Mouse (Mus musculus): Measurements from ENCODE around the gene Agtrap. TPM values are rescaled to one million over a fixed set of nuclear protein-coding genes. Genes with fewer than 3 reads are reported as not detected.
A peak's percentile ranks its signal among the peaks of the same experiment; 100 is the strongest.
"Not testable (repeated sequence)": the region's sequence is repeated elsewhere in the genome, so short reads cannot be mapped to it uniquely, and the experiment has no call there.

Gene Agtrap
- polyA plus RNA-seq, 1 experiment from 2014 or later = 16.4 TPM

- Histone ChIP-seq H3K36me3 (ENCODE audit: control insufficient read depth, insufficient read depth, low read length) (no peaks in the 10 kb centered on the region), H3K9ac (ENCODE audit: low read length) (no peak overlapping the region), H3K9me3 (ENCODE audit: control insufficient read depth, low read length) (no peaks in the 10 kb centered on the region), H3K27ac (ENCODE audit: low read depth) (no peak overlapping the region), H3K4me2 (ENCODE audit: low read length) (no peak overlapping the region), H3K27me3 (replicated peaks; ENCODE audit: control insufficient read depth, insufficient read depth, low read length) (0 out of 2 replicates have a peak, but pooled peaks cover 3% of the 10 kb centered on the region), H3K4me1 (replicated peaks; ENCODE audit: control insufficient read depth, insufficient read depth, low read length) (no peaks in the 10 kb centered on the region), H3K4me3 (ENCODE audit: low read depth, low read length) (no peak overlapping the region)
- ATAC-seq (replicated peaks; ENCODE audit: low FRiP score, low TSS enrichment, low read depth) (no peak), DNase-seq (ENCODE audit: low spot score) (no peak)
- WGBS = 71% methylated on average over 3 of the region's 3 CpGs
These were observed 34.8 kb upstream of the Agtrap start for GRCm38 (mm10) chr4:148122694-148123066.

- H3K4me2 ChIP-seq (ENCODE audit: low read length) = no peak overlapping the region
- no peaks in the 10 kb centered on the region for H3K4me1 ChIP-seq (replicated peaks; ENCODE audit: control insufficient read depth, insufficient read depth, low read length)
- H3K36me3 ChIP-seq (ENCODE audit: control insufficient read depth, insufficient read depth, low read length) = no peaks in the 10 kb centered on the region
- 0 out of 2 replicates have a peak, but pooled peaks cover 3% of the 10 kb centered on the region for H3K27me3 ChIP-seq (replicated peaks; ENCODE audit: control insufficient read depth, insufficient read depth, low read length)
- DNase-seq (ENCODE audit: low spot score) (no peak), ATAC-seq (replicated peaks; ENCODE audit: low FRiP score, low TSS enrichment, low read depth) (no peak)
- H3K4me3 ChIP-seq (ENCODE audit: low read depth, low read length) = no peak overlapping the region
- 0 out of 2 replicates have a peak, but pooled peaks cover 2% of the 10 kb centered on the region for H3K9me3 ChIP-seq (ENCODE audit: control insufficient read depth, low read length)
- 23% methylated on average over 5 of the region's 6 CpGs for WGBS
- no peak overlapping the region for H3K27ac ChIP-seq (ENCODE audit: low read depth)
- no peak overlapping the region for H3K9ac ChIP-seq (ENCODE audit: low read length)
These were observed 34.3 kb upstream of the Agtrap start for GRCm38 (mm10) chr4:148121982-148122693.

- 84% methylated on average over 4 of the region's 4 CpGs for WGBS
- Histone ChIP-seq H3K36me3 (ENCODE audit: control insufficient read depth, insufficient read depth, low read length) (no peaks in the 10 kb centered on the region), H3K27ac (ENCODE audit: low read depth) (no peak overlapping the region), H3K4me3 (ENCODE audit: low read depth, low read length) (no peak overlapping the region), H3K9me3 (ENCODE audit: control insufficient read depth, low read length) (0 out of 2 replicates have a peak, but pooled peaks cover 5% of the 10 kb centered on the region), H3K9ac (ENCODE audit: low read length) (no peak overlapping the region), H3K4me1 (replicated peaks; ENCODE audit: control insufficient read depth, insufficient read depth, low read length) (no peaks in the 10 kb centered on the region), H3K27me3 (replicated peaks; ENCODE audit: control insufficient read depth, insufficient read depth, low read length) (0 out of 2 replicates have a peak, but pooled peaks cover 3% of the 10 kb centered on the region), H3K4me2 (ENCODE audit: low read length) (no peak overlapping the region)
- ATAC-seq (replicated peaks; ENCODE audit: low FRiP score, low TSS enrichment, low read depth) (no peak), DNase-seq (ENCODE audit: low spot score) (no peak)
These were observed 33.5 kb upstream of the Agtrap start for GRCm38 (mm10) chr4:148121362-148121761.

GRCm38 (mm10) chr4:148120555-148120954 is 32.7 kb upstream of the Agtrap start:
- 79% methylated on average over 9 of the region's 9 CpGs for WGBS
- ATAC-seq (replicated peaks; ENCODE audit: low FRiP score, low TSS enrichment, low read depth) (no peak), DNase-seq (ENCODE audit: low spot score) (no peak)
- Histone ChIP-seq H3K36me3 (ENCODE audit: control insufficient read depth, insufficient read depth, low read length) (no peaks in the 10 kb centered on the region), H3K4me2 (ENCODE audit: low read length) (no peak overlapping the region), H3K9ac (ENCODE audit: low read length) (no peak overlapping the region), H3K4me1 (replicated peaks; ENCODE audit: control insufficient read depth, insufficient read depth, low read length) (no peaks in the 10 kb centered on the region), H3K9me3 (ENCODE audit: control insufficient read depth, low read length) (0 out of 2 replicates have a peak, but pooled peaks cover 5% of the 10 kb centered on the region), H3K4me3 (ENCODE audit: low read depth, low read length) (no peak overlapping the region), H3K27ac (ENCODE audit: low read depth) (no peak overlapping the region), H3K27me3 (replicated peaks; ENCODE audit: control insufficient read depth, insufficient read depth, low read length) (0 out of 2 replicates have a peak, but pooled peaks cover 3% of the 10 kb centered on the region)

GRCm38 (mm10) chr4:148119578-148119977 is 31.7 kb upstream of the Agtrap start:
- H3K27me3 ChIP-seq (replicated peaks; ENCODE audit: control insufficient read depth, insufficient read depth, low read length); H3K4me1 ChIP-seq (replicated peaks; ENCODE audit: control insufficient read depth, insufficient read depth, low read length); H3K27ac ChIP-seq (ENCODE audit: low read depth); DNase-seq (ENCODE audit: low spot score); ATAC-seq (replicated peaks; ENCODE audit: low FRiP score, low TSS enrichment, low read depth); H3K9me3 ChIP-seq (ENCODE audit: control insufficient read depth, low read length); H3K4me3 ChIP-seq (ENCODE audit: low read depth, low read length); H3K36me3 ChIP-seq (ENCODE audit: control insufficient read depth, insufficient read depth, low read length); H3K4me2 ChIP-seq (ENCODE audit: low read length); H3K9ac ChIP-seq (ENCODE audit: low read length): not testable (repeated sequence)
- WGBS = 83% methylated on average over 9 of the region's 9 CpGs

GRCm38 (mm10) chr4:148117392-148117791 is 29.6 kb upstream of the Agtrap start:
- 74% methylated on average over 4 of the region's 4 CpGs for WGBS
- no peak for ATAC-seq (replicated peaks; ENCODE audit: low FRiP score, low TSS enrichment, low read depth)

GRCm38 (mm10) chr4:148116657-148117056 is 28.8 kb upstream of the Agtrap start:
- DNase-seq (ENCODE audit: low spot score) (no peak), ATAC-seq (replicated peaks; ENCODE audit: low FRiP score, low TSS enrichment, low read depth) (no peak)
- 64% methylated on average over 4 of the region's 4 CpGs for WGBS
- Histone ChIP-seq H3K36me3 (ENCODE audit: control insufficient read depth, insufficient read depth, low read length) (no peaks in the 10 kb centered on the region), H3K9ac (ENCODE audit: low read length) (no peak overlapping the region), H3K4me2 (ENCODE audit: low read length) (no peak overlapping the region), H3K27me3 (replicated peaks; ENCODE audit: control insufficient read depth, insufficient read depth, low read length) (no peaks in the 10 kb centered on the region), H3K4me1 (replicated peaks; ENCODE audit: control insufficient read depth, insufficient read depth, low read length) (no peaks in the 10 kb centered on the region), H3K4me3 (ENCODE audit: low read depth, low read length) (no peak overlapping the region), H3K9me3 (ENCODE audit: control insufficient read depth, low read length) (0 out of 2 replicates have a peak, but pooled peaks cover 5% of the 10 kb centered on the region), H3K27ac (ENCODE audit: low read depth) (no peak overlapping the region)

More at GRCm38 (mm10) chr4:148117392-148117791, 29.6 kb upstream of the Agtrap start:
- no peaks in the 10 kb centered on the region for H3K36me3 ChIP-seq (ENCODE audit: control insufficient read depth, insufficient read depth, low read length)
- no peak overlapping the region for H3K4me3 ChIP-seq (ENCODE audit: low read depth, low read length)
- no peaks in the 10 kb centered on the region for H3K4me1 ChIP-seq (replicated peaks; ENCODE audit: control insufficient read depth, insufficient read depth, low read length)
- 0 out of 2 replicates have a peak, but pooled peaks cover 5% of the 10 kb centered on the region for H3K9me3 ChIP-seq (ENCODE audit: control insufficient read depth, low read length)
- DNase-seq (ENCODE audit: low spot score) = no peak
- H3K4me2 ChIP-seq (ENCODE audit: low read length) = no peak overlapping the region
- no peak overlapping the region for H3K27ac ChIP-seq (ENCODE audit: low read depth)
- no peak overlapping the region for H3K9ac ChIP-seq (ENCODE audit: low read length)
- H3K27me3 ChIP-seq (replicated peaks; ENCODE audit: control insufficient read depth, insufficient read depth, low read length) = no peaks in the 10 kb centered on the region

- 0 out of 2 replicates have a peak, but pooled peaks cover 5% of the 10 kb centered on the region for H3K9me3 ChIP-seq (ENCODE audit: control insufficient read depth, low read length)
- H3K9ac ChIP-seq (ENCODE audit: low read length) = no peak overlapping the region
- ATAC-seq (replicated peaks; ENCODE audit: low FRiP score, low TSS enrichment, low read depth) (peak; percentile 30; the same call in 1 of the 2 replicates), DNase-seq (ENCODE audit: low spot score) (peak; percentile 67)
- WGBS = 2% methylated on average over 15 of the region's 15 CpGs
- H3K4me1 ChIP-seq (replicated peaks; ENCODE audit: control insufficient read depth, insufficient read depth, low read length) = no peaks in the 10 kb centered on the region
- H3K4me3 ChIP-seq (ENCODE audit: low read depth, low read length) = no peak overlapping the region
- H3K36me3 ChIP-seq (ENCODE audit: control insufficient read depth, insufficient read depth, low read length) = no peaks in the 10 kb centered on the region
- H3K27ac ChIP-seq (ENCODE audit: low read depth) = no peak overlapping the region
- H3K4me2 ChIP-seq (ENCODE audit: low read length) = peak overlapping the region; percentile 23
- H3K27me3 ChIP-seq (replicated peaks; ENCODE audit: control insufficient read depth, insufficient read depth, low read length) = no peaks in the 10 kb centered on the region
These were observed 27.6 kb upstream of the Agtrap start for GRCm38 (mm10) chr4:148115467-148115866.
